11 mouse cellular contexts compared by ENCODE assay signal in genomic region chr17:81481843-81482490, GRCm38 (mm10). TPM values are rescaled to one million over a fixed set of nuclear protein-coding genes. Genes with fewer than 3 reads are reported as not detected.
A peak's percentile ranks its signal among the peaks of the same experiment; 100 is the strongest.
DNase-seq lines count a peak whose midpoint lies in the region; ATAC-seq and TF ChIP-seq lines count a peak whose summit lies in the region.
"Had no signal": no experiment of that assay in that cellular context is flagged by ENCODE, and none has a peak within 500 bp of the region (broad histone marks: within the 10 kb centered on the region; RNA-seq: fewer than 3 reads in every experiment).

No protein-coding gene starts in this region.

- WGBS in forebrain, embryonic 11.5 days: 66% methylated on average over 11 of the region's 11 CpGs
- 37% methylated on average over 11 of the region's 11 CpGs for WGBS in heart, embryonic 14.5 days
- WGBS in intestine, embryonic 16.5 days: 83% methylated on average over 11 of the region's 11 CpGs

- TF ChIP-seq POLR2A in myocyte (IDR thresholded peaks at IDR 0.05; ENCODE audit: insufficient read length, low read depth): no peak

- intact Hi-C loops in left cerebral cortex, postnatal 14 days (cut with DNase I): no loop called here

- H3K27me3 ChIP-seq in forebrain, embryonic 11.5 days (ENCODE audit: control insufficient read depth, insufficient read depth, low read length): no peaks in the 10 kb centered on the region
- no peaks in the 10 kb centered on the region for H3K27me3 ChIP-seq in heart, embryonic 14.5 days (ENCODE audit: control insufficient read depth, insufficient read depth, low read length)
- no peaks in the 10 kb centered on the region for H3K27me3 ChIP-seq in myocyte (ENCODE audit: control insufficient read depth, insufficient read depth, insufficient read length)
- no peaks in the 10 kb centered on the region for H3K27me3 ChIP-seq in intestine, embryonic 16.5 days (replicated peaks; ENCODE audit: control insufficient read depth, insufficient read depth, low read length)
- H3K27me3 ChIP-seq: CH12.LX; megakaryocyte, embryonic 14.5 days had no signal

- no peak overlapping the region for H3K4me3 ChIP-seq in forebrain, embryonic 11.5 days (ENCODE audit: low read depth, low read length)
- H3K4me3 ChIP-seq in heart, embryonic 14.5 days (ENCODE audit: control insufficient read depth in 1 of 2, insufficient read depth in 1 of 2, low read depth in 1 of 2, low read length in 2 of 2): no peak overlapping the region
- H3K4me3 ChIP-seq in myocyte: no peak overlapping the region
- no peak overlapping the region for H3K4me3 ChIP-seq in intestine, embryonic 16.5 days (ENCODE audit: low read length)
- H3K4me3 ChIP-seq: megakaryocyte, embryonic 14.5 days had no signal

- H3K79me2 ChIP-seq in myocyte (ENCODE audit: control insufficient read depth, insufficient read depth): no peaks in the 10 kb centered on the region

- no peak overlapping the region for H3ac ChIP-seq in myocyte (ENCODE audit: control insufficient read depth, insufficient read length)

- H3K9ac ChIP-seq in forebrain, embryonic 11.5 days (ENCODE audit: low read length): no peak overlapping the region
- peak overlapping the region; percentile 22 for H3K9ac ChIP-seq in heart, embryonic 14.5 days (ENCODE audit: low read length)
- H3K9ac ChIP-seq in intestine, embryonic 16.5 days (ENCODE audit: low read depth, low read length): no peak overlapping the region

- DNase-seq in layer of hippocampus, adult 9-11 months: peak; percentile 33
- DNase-seq in layer of hippocampus, postnatal 36 days: no peak
- DNase-seq in forebrain, embryonic 11.5 days (ENCODE audit: low spot score): no peak
- DNase-seq in left cerebral cortex, postnatal 14 days (ENCODE audit: low spot score in 2 of 2): no peak
- DNase-seq in frontal cortex, postnatal 25 days (ENCODE audit: low spot score in 2 of 2): no peak

- no peaks in the 10 kb centered on the region for H3K36me3 ChIP-seq in forebrain, embryonic 11.5 days (ENCODE audit: control insufficient read depth, insufficient read depth, low read length)
- 0 out of 2 replicates have a peak, but pooled peaks cover 8% of the 10 kb centered on the region for H3K36me3 ChIP-seq in heart, embryonic 14.5 days (ENCODE audit: control insufficient read depth, insufficient read depth, low read length)
- H3K36me3 ChIP-seq in myocyte (ENCODE audit: control insufficient read depth, insufficient read depth): no peaks in the 10 kb centered on the region
- H3K36me3 ChIP-seq in intestine, embryonic 16.5 days (ENCODE audit: control insufficient read depth, insufficient read depth, low read length): no peaks in the 10 kb centered on the region

- no peak overlapping the region for H3K4me2 ChIP-seq in forebrain, embryonic 11.5 days (ENCODE audit: low read depth, low read length, severe bottlenecking)
- H3K4me2 ChIP-seq in heart, embryonic 14.5 days (ENCODE audit: low read length): peak overlapping the region; percentile 51
- no peak overlapping the region for H3K4me2 ChIP-seq in myocyte (ENCODE audit: low read depth)
- no peak overlapping the region for H3K4me2 ChIP-seq in intestine, embryonic 16.5 days (ENCODE audit: low read depth, low read length)

- ATAC-seq in forebrain, embryonic 11.5 days (replicated peaks; ENCODE audit: low FRiP score): peak; percentile 55; the same call in 1 of the 2 replicates
- peak; percentile 64 for ATAC-seq in heart, embryonic 14.5 days (ENCODE audit: insufficient number of reproducible peaks, insufficient read depth, low FRiP score, low read depth)
- ATAC-seq in intestine, embryonic 16.5 days: no peak

- no peak overlapping the region for H3K27ac ChIP-seq in forebrain, embryonic 11.5 days (ENCODE audit: low read depth, low read length)
- peak overlapping the region; percentile 74 to 83 for H3K27ac ChIP-seq in heart, embryonic 14.5 days (replicated peaks in 1 of 2; ENCODE audit: control insufficient read depth in 1 of 2, insufficient read depth in 1 of 2, low read depth in 2 of 2, low read length in 2 of 2)
- no peak overlapping the region for H3K27ac ChIP-seq in intestine, embryonic 16.5 days (ENCODE audit: low read length)

- H3K9me3 ChIP-seq in forebrain, embryonic 11.5 days (ENCODE audit: control insufficient read depth, low read length): no peaks in the 10 kb centered on the region
- no peaks in the 10 kb centered on the region for H3K9me3 ChIP-seq in heart, embryonic 14.5 days (ENCODE audit: control insufficient read depth, low read length)
- H3K9me3 ChIP-seq in intestine, embryonic 16.5 days (ENCODE audit: control insufficient read depth, low read length): no peaks in the 10 kb centered on the region
- H3K9me3 ChIP-seq: megakaryocyte, embryonic 14.5 days had no signal

- H3K4me1 ChIP-seq in forebrain, embryonic 11.5 days (replicated peaks; ENCODE audit: control insufficient read depth, insufficient read depth, low read length): 0 out of 2 replicates have a peak, but pooled peaks cover 2% of the 10 kb centered on the region
- H3K4me1 ChIP-seq in heart, embryonic 14.5 days (ENCODE audit: control insufficient read depth in 2 of 2, insufficient read depth in 2 of 2, low read length in 2 of 2): peaks cover 14 to 56% of the 10 kb centered on the region in 2 experiments
- H3K4me1 ChIP-seq in intestine, embryonic 16.5 days (ENCODE audit: control insufficient read depth, insufficient read depth, low read length): no peaks in the 10 kb centered on the region

TF ChIP-seq in myocyte, 11 proteins besides CTCF, POLR2A, EP300 and RAD21:
- TF ChIP-seq MYOG (IDR thresholded peaks at IDR 0.05; ENCODE audit: control insufficient read depth in 1 of 3, insufficient read depth in 1 of 3, insufficient read length in 2 of 3, low read depth in 2 of 3) (peak; percentile 18 to 78 (median 74)), MYOD1 (IDR thresholded peaks at IDR 0.05; ENCODE audit: control insufficient read depth in 1 of 3, insufficient read length in 2 of 3, low read depth in 2 of 3) (peak in 2 of 3 experiments; percentile 23 to 64), REST (IDR thresholded peaks at IDR 0.05; ENCODE audit: insufficient read depth, insufficient read length) (no peak), POLR2AphosphoS2 (IDR thresholded peaks at IDR 0.05; ENCODE audit: insufficient read length, low read depth) (no peak), E2F4 (IDR thresholded peaks at IDR 0.05; ENCODE audit: insufficient read depth) (no peak), TCF12 (IDR thresholded peaks at IDR 0.05; ENCODE audit: insufficient read depth, poor library complexity, severe bottlenecking) (peak; percentile 47), USF1 (IDR thresholded peaks at IDR 0.05; ENCODE audit: low read depth) (no peak), SRF (IDR thresholded peaks at IDR 0.05; ENCODE audit: control insufficient read depth, insufficient read length, low read depth) (no peak), CEBPB (IDR thresholded peaks at IDR 0.05; ENCODE audit: insufficient read depth, poor library complexity, severe bottlenecking) (no peak)

RNA-seq across cellular contexts. Expression of gene Gm11096, which starts 40.4 kb away (rescaled TPM):
- total RNA-seq in layer of hippocampus, postnatal 36 days (2021): not detected
- polyA plus RNA-seq in forebrain, embryonic 11.5 days (2014; fragmentation: Nextera tagmentation; extraction: Ambion mirVana): not detected in 2 replicates
- polyA plus RNA-seq in heart, embryonic 14.5 days (2014; fragmentation: Nextera tagmentation; extraction: Ambion mirVana): not detected in 2 replicates
- polyA plus RNA-seq in myocyte (2012; fragmentation: generic; extraction: Trizol): not detected
- not detected for total RNA-seq in left cerebral cortex, postnatal 14 days (2021)
- polyA plus RNA-seq in intestine, embryonic 16.5 days (2015; fragmentation: Nextera tagmentation; extraction: Ambion mirVana): not detected in 2 replicates
- total RNA-seq: CH12.LX; hematopoietic stem cell, adult 5-6 weeks had no signal

Comparison
In these comparisons a context has a peak if more than half of its experiments do, and no peak if none do; other contexts are left out.
1. H3K27ac ChIP-seq: peak in heart, embryonic 14.5 days (2 of 2); none in forebrain, embryonic 11.5 days (single experiment) and intestine, embryonic 16.5 days (single experiment).